Mouse (Mus musculus): Measurements from ENCODE around the gene Higd2a. TPM values are rescaled to one million over a fixed set of nuclear protein-coding genes. Genes with fewer than 3 reads are reported as not detected.
A peak's percentile ranks its signal among the peaks of the same experiment; 100 is the strongest.

The Higd2a gene
- total RNA-seq (2021) = 100 to 1,000 TPM; 183 to 199 TPM

GRCm38 (mm10) chr13:54589996-54590951 is at the start of gene Higd2a, which contains the start of gene Nop16:
Higd2a (plus strand) TSS chr13:54590207.
Nop16 (minus strand) TSS chr13:54590090.
- DNase-seq (ENCODE audit: extremely low spot score in 1 of 2, low spot score in 1 of 2) = peak; percentile 79 to 88

GRCm38 (mm10) chr13:54548036-54548435 is 42.0 kb upstream of the Higd2a start:
- no peak for DNase-seq (ENCODE audit: extremely low spot score in 1 of 2, low spot score in 1 of 2)

GRCm38 (mm10) chr13:54556176-54556575 is 33.8 kb upstream of the Higd2a start:
- no peak for DNase-seq (ENCODE audit: extremely low spot score in 1 of 2, low spot score in 1 of 2)

GRCm38 (mm10) chr13:54556796-54557195 is 33.2 kb upstream of the Higd2a start:
- no peak for DNase-seq (ENCODE audit: extremely low spot score in 1 of 2, low spot score in 1 of 2)

GRCm38 (mm10) chr13:54557652-54558051 is 32.4 kb upstream of the Higd2a start:
- no peak for DNase-seq (ENCODE audit: extremely low spot score in 1 of 2, low spot score in 1 of 2)

- no peak for DNase-seq (ENCODE audit: extremely low spot score in 1 of 2, low spot score in 1 of 2)
Measured at GRCm38 (mm10) chr13:54559656-54560055, 30.4 kb upstream of the Higd2a start.

GRCm38 (mm10) chr13:54560608-54561007 is 29.4 kb upstream of the Higd2a start:
- DNase-seq (ENCODE audit: extremely low spot score in 1 of 2, low spot score in 1 of 2) = no peak

GRCm38 (mm10) chr13:54562562-54562961 is 27.4 kb upstream of the Higd2a start:
- DNase-seq (ENCODE audit: extremely low spot score in 1 of 2, low spot score in 1 of 2) = no peak

GRCm38 (mm10) chr13:54564232-54565200 is 25.5 kb upstream of the Higd2a start:
- DNase-seq (ENCODE audit: extremely low spot score in 1 of 2, low spot score in 1 of 2) = no peak

GRCm38 (mm10) chr13:54565201-54565581 is 24.8 kb upstream of the Higd2a start, which contains the start of gene 4833439L19Rik:
4833439L19Rik (minus strand) TSS chr13:54565435.
- DNase-seq (ENCODE audit: extremely low spot score in 1 of 2, low spot score in 1 of 2) = peak; percentile 89 to 92

- DNase-seq (ENCODE audit: extremely low spot score in 1 of 2, low spot score in 1 of 2) = peak in 1 of 2 experiments; percentile 48
Measured at GRCm38 (mm10) chr13:54565594-54566345, 24.2 kb upstream of the Higd2a start.

GRCm38 (mm10) chr13:54568380-54568779 is 21.6 kb upstream of the Higd2a start:
- no peak for DNase-seq (ENCODE audit: extremely low spot score in 1 of 2, low spot score in 1 of 2)

GRCm38 (mm10) chr13:54569282-54569681 is 20.7 kb upstream of the Higd2a start:
- no peak for DNase-seq (ENCODE audit: extremely low spot score in 1 of 2, low spot score in 1 of 2)

GRCm38 (mm10) chr13:54570736-54571135 is 19.3 kb upstream of the Higd2a start:
- DNase-seq (ENCODE audit: extremely low spot score in 1 of 2, low spot score in 1 of 2) = no peak

- no peak for DNase-seq (ENCODE audit: extremely low spot score in 1 of 2, low spot score in 1 of 2)
Measured at GRCm38 (mm10) chr13:54571637-54572036, 18.4 kb upstream of the Higd2a start.

GRCm38 (mm10) chr13:54572621-54573020 is 17.4 kb upstream of the Higd2a start:
- no peak for DNase-seq (ENCODE audit: extremely low spot score in 1 of 2, low spot score in 1 of 2)

GRCm38 (mm10) chr13:54574854-54575481 is 15.0 kb upstream of the Higd2a start, which contains the start of gene Arl10:
Arl10 (plus strand) TSS chr13:54575015.
- DNase-seq (ENCODE audit: extremely low spot score in 1 of 2, low spot score in 1 of 2) = peak; percentile 56 to 68

GRCm38 (mm10) chr13:54575489-54575888 is 14.5 kb upstream of the Higd2a start:
- DNase-seq (ENCODE audit: extremely low spot score in 1 of 2, low spot score in 1 of 2) = no peak
